Mouse (Mus musculus): ENCODE measurements around the gene Stxbp5l.
"Not testable (repeated sequence)": the region's sequence is repeated elsewhere in the genome, so short reads cannot be mapped to it uniquely, and the experiment has no call there.

Stxbp5l gene

GRCm38 (mm10) chr16:37384821-37385344 is at the start of gene Stxbp5l:
TSS of gene Stxbp5l (minus strand) at chr16:37384962.
- POLR2A ChIA-PET: interaction anchor here in 3 of 4 experiments (0.5 to 1.6 kb wide), 16 partner anchors 23 to 1832 kb away, joined by 3 to 8 read pairs (median 3); partner anchors contain the start of genes Eaf2 (in 1 of the 3), Golgb1 (in 1 of the 3), Gsk3b (in 1 of the 3) and Gtf2e1 (in 1 of the 3)

DNA sequence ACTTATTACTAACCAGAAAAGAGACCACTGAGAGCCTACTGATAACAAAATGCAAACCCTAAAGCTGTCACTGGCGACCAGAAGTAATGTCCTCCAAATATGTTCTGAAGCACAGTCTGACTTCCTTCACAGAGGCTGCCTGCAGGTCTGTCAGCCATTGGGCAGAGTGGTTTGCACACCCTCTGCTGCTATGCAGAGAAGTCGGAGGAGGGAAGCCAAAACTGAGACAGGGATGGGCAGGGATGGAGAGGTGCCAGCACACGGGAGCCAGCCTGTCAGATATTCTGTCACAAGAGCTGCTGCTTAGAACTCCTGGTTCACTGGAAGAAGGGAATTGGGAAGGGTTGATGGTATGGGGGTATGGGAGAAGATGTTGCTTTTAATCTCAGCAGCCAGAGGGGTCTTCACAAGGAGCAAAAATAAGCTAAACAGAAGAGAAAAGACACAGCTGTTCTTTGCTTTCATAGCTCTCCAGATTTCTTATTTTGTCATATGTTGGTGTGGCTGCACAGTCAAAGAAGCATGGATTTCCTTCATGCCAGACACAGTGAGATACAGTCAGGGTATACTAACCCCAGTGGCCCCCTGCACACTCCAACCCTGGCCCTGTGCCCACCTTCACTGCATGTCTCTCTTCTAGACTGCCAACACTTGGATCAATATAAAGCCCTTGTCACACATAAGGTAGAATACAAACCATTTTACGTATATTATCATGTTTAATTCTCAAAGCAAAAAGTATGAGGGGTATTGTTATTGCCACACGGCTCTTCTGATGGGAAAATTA is 48.8 kb upstream of the Stxbp5l start:
- CTCF ChIA-PET: interaction anchor here in 2 of 4 experiments (0.6 kb wide), 2 partner anchors 106 to 901 kb away, joined by 5 to 7 read pairs; no protein-coding TSS in a partner anchor
- POLR2A ChIA-PET: no interaction called here

More at GRCm38 (mm10) chr16:37384821-37385344, at the start of gene Stxbp5l:
- CTCF ChIA-PET: interaction anchor here in 3 of 4 experiments (0.5 to 1.3 kb wide), 3 partner anchors 298 to 1098 kb away, joined by 4 to 8 read pairs (median 7); no protein-coding TSS in a partner anchor

- CTCF ChIA-PET: no interaction called here
- POLR2A ChIA-PET: no interaction called here
Observed at GRCm38 (mm10) chr16:37425434-37425833, 40.7 kb upstream of the Stxbp5l start.

DNA sequence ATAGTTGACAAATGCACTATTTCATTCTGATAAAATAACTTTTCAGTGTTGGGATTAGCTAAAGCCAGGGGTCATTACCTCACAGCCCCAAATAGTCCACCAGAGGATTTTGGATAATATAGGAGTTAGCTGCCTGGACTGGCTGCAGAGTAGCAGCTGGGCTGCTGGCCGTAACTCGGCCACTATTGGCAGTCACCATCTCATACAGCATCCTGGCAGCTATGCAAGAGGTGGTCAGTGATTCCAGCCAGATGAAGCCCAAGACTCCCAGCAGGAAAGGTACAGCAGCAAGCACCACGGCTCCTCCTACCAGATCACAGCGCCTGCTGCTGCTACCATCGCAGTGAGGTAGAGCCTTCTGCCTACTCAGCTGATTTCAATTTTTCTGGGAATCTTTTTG is 38.1 kb upstream of the Stxbp5l start:
- CTCF ChIA-PET: no interaction called here
- POLR2A ChIA-PET: interaction anchor here in 1 of 4 experiments (0.6 kb wide), 1 partner anchor 136 kb away, joined by 3 read pairs; no protein-coding TSS in a partner anchor

- CTCF ChIA-PET: no interaction called here
- POLR2A ChIA-PET: no interaction called here
Observed at GRCm38 (mm10) chr16:37421851-37422250, 37.1 kb upstream of the Stxbp5l start.

DNA sequence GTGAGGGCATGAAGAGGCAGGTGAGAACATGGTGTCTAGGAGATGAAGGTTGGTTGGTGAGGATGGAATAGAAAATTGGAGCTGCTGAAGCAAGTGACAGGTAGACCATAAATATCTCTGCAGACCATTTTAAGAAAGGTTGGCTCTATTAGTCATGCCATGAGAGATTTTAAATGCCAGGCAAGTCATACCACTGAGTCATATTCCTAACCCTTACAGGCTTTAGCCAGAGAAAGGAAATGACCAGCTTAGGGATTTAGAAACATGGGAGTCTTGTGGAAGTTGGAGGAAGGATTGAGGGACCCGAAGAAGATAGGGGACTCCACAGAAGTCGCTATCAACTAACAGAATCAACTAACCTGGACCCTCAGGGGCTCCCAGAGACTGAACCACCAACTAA is 35.8 kb upstream of the Stxbp5l start:
- CTCF ChIA-PET: interaction anchor here in 1 of 4 experiments (0.7 to 1.0 kb wide), 2 partner anchors 156 to 262 kb away, joined by 3 to 4 read pairs; no protein-coding TSS in a partner anchor
- POLR2A ChIA-PET: interaction anchor here in 1 of 4 experiments (0.8 kb wide), 1 partner anchor 230 kb away, joined by 3 read pairs; no protein-coding TSS in a partner anchor

- POLR2A ChIA-PET: no interaction called here
- CTCF ChIA-PET: interaction anchor here in 1 of 4 experiments (0.6 kb wide), 1 partner anchor 1242 kb away, joined by 3 read pairs; no protein-coding TSS in a partner anchor
Observed at GRCm38 (mm10) chr16:37405536-37405935, 20.8 kb upstream of the Stxbp5l start.

GRCm38 (mm10) chr16:37404922-37405321 is 20.2 kb upstream of the Stxbp5l start:
- ChIA-PET POLR2A (no interaction called here), CTCF (no interaction called here)

DNA sequence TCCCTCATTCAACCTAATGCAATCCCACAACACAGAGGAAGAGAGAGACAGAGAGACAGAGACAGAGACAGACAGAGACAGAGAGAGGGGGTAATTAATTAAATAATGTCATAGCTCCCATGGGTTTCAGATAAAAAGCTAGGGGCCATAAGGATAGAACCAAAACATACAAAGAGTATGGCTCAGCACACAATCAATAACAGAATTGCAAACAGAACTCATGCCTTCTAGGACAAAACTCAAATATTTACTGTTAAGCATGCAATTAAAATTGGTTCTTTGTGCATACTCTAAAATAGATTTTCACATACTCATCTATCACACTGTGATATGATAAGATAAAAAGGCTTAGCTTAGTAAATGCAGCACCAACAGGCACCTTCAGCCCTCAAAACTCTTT is 5.2 kb upstream of the Stxbp5l start:
- POLR2A ChIA-PET: interaction anchor here in 1 of 4 experiments (0.7 kb wide), 1 partner anchor 478 kb away, joined by 4 read pairs; no protein-coding TSS in a partner anchor

DNA sequence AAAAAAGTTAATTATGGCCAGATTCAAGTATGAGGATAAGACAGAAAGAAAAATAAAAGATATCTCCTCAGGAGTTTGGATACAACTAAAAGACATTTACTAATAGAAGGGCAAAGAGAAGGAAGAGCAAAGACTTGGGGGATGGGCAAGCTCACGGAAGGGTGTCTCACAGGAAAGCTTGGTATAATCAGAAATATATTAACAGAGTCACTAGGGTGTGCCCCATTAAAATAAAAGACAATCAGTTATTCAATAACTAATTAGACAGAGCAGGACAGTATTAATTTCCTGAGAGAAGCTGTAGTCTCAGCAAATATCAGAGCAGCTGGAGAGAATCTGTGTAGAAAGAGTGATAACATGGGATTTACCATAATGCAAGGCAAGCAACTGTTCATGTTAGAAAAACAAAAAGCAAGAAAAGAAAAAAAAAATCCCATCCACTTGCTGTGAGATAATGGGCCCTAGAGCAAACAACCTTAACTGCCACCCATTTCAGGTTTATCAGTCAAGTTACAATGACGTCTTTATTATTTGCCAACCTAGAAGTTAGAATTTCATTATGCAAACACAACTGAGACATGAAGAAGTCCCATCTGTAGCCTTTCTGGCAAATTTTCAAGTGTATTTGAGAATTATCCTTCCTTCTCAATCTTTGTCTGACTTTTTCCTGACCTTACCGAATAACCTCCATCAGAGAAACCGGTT is 4.6 kb upstream of the Stxbp5l start:
- ChIA-PET CTCF (no interaction called here), POLR2A (no interaction called here)

More for the DNA sequence above, 5.2 kb upstream of the Stxbp5l start:
- CTCF ChIA-PET: no interaction called here

DNA sequence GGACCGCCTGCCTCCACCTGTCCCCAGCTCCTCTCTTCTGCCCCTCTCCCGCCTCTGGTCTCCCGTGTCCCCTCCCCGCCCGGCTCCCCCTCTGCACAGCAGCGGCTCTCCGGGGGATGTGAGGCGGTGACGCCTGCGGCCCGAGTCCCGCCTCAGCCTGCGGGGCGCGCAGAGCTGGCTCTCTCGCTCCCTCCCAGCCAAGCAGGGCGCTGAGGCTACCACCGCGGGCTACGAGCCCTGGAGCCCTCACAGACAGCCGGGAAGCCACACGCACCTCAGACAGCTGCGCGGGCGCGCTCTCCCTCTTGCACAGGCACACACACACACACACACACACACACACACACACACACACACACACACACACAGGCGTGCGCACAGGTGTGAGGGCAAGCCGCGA is 393 bp downstream of the Stxbp5l start:
- ChIA-PET POLR2A (interaction anchor here in 2 of 4 experiments (0.7 to 1.6 kb wide), 13 partner anchors 31 to 704 kb away, joined by 3 to 7 read pairs (median 3); partner anchors contain the start of genes Eaf2 (in 1 of the 2), Golgb1 (in 1 of the 2), Gsk3b (in 1 of the 2) and Lrrc58 (in 1 of the 2)), CTCF (interaction anchor here in 3 of 4 experiments (0.5 to 1.3 kb wide), 3 partner anchors 225 to 878 kb away, joined by 4 to 8 read pairs (median 5); no protein-coding TSS in a partner anchor)

- CTCF ChIA-PET: no interaction called here
- POLR2A ChIA-PET: interaction anchor here in 1 of 4 experiments (1.2 kb wide), 1 partner anchor 272 kb away, joined by 3 read pairs; no protein-coding TSS in a partner anchor
Observed at GRCm38 (mm10) chr16:37383426-37383825, 1.3 kb downstream of the Stxbp5l start.

DNA sequence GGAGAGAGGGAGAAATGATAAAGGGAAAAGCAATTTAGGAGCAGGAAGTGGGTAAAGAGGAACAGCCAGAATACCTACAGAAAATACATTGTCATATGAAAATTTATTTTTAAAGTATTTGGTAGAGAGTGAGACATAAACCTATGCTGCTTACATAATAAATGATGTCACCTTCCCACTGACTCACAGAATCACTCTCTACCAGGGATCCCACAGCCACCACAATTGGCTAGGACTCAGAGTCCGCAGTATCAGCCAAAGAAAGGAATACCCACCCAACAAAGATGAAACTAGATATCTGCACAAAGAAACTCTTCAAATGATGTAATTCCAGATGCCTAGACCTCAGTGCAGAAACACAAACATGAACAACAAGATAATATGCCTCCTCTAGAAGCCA is 12.0 kb downstream of the Stxbp5l start:
- POLR2A ChIA-PET: no interaction called here
- CTCF ChIA-PET: no interaction called here

- ChIA-PET CTCF (no interaction called here), POLR2A (no interaction called here)
Observed at GRCm38 (mm10) chr16:37367426-37367825, 17.3 kb downstream of the Stxbp5l start.

GRCm38 (mm10) chr16:37363958-37364357 is 20.8 kb downstream of the Stxbp5l start:
- ChIA-PET CTCF (no interaction called here), POLR2A (no interaction called here)

DNA sequence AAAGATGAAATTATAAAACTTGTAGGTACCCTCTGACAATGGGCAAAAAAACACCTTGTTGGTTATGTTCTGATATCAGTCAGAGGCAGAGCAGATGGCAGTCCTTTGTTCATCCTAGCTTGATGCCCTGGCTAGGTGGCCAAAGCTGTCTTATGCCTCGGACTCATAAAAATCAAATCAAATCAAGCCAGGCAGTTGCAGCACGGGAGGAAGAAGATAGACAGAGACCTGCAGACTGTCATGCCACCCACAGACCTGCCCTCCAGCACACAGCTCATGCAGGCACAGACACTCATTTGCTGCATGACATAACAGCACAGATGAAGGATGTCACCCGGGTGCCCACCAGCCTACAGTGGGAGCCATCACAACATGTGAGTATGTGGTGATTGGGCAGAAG is 29.1 kb downstream of the Stxbp5l start:
- CTCF ChIA-PET: no interaction called here
- POLR2A ChIA-PET: interaction anchor here in 1 of 4 experiments (0.6 kb wide), 1 partner anchor 263 kb away, joined by 3 read pairs; no protein-coding TSS in a partner anchor

DNA sequence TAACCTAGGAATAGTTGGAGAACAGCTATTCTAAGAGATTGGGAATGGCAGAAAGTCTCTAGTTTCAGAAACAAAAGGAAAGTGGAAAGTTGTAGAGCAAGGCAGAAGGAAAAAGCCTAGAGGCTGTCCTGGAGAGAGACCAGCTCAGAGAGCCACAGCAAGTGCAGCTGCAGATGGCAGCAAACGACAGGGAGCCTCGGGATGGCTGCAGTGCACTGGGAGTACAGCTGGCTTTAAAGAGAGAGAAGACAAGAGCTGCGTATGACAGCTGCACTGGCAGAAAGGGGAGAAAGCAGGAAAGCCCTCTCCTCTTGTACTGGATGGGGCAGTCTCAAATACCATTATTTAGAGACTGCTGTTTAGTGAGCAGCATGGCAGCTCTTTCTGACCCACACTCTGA is 37.7 kb downstream of the Stxbp5l start:
- ChIA-PET CTCF (interaction anchor here in 2 of 4 experiments (1.1 to 1.3 kb wide), 2 partner anchors 335 kb away, joined by 5 to 6 read pairs; no protein-coding TSS in a partner anchor), POLR2A (no interaction called here)

DNA sequence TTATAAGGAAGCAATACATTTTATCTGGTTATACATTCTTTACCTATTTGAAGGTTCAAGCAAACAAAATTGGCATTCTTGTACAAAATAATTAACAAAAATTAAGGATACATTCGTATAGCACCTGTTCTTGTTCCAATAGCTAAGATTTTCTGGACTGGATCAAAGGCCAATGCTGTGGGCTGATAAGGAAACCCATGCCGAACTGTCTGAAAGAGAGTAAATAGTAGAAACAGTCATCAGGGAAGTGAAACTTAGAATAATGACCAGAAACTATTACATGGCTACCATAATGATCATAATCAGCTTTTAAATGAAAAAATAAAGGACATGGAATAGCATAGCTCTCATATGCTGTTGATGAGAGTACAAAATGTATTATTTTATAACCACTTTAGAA is 39.8 kb downstream of the Stxbp5l start:
- CTCF ChIA-PET: interaction anchor here in 2 of 4 experiments (0.5 to 0.7 kb wide), 2 partner anchors 296 to 1355 kb away, joined by 3 to 10 read pairs; no protein-coding TSS in a partner anchor

DNA sequence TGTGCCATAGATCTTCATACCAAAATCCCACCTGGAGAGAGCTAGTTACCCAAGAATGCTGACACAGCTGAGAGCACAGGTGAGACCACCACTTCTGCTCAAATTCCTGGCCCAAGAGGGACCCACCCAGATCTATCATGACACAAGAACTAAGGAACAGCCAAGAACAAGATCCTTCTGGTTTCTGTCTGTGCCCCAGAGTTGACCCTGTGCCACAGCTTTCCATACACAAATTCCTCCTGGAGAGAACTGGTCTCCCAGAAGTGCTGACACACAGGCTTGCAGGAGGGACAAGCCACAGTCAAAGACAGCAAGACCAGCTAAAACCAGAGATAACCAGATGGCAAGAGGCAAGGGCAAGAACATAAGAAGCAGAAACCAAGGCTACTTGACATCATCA is 43.3 kb downstream of the Stxbp5l start:
- CTCF ChIA-PET: not testable (repeated sequence)

More for the DNA sequence above, 39.8 kb downstream of the Stxbp5l start:
- POLR2A ChIA-PET: no interaction called here

More for the DNA sequence above, 43.3 kb downstream of the Stxbp5l start:
- POLR2A ChIA-PET: not testable (repeated sequence)
